Mouse (Mus musculus) olfactory bulb, adult 2 months (tissue): ENCODE results near the gene Col18a1. TPM values are rescaled to one million over a fixed set of nuclear protein-coding genes. Genes with fewer than 3 reads are reported as not detected.
A peak's percentile ranks its signal among the peaks of the same experiment; 100 is the strongest.

Experiments
- H3K27ac ChIP-seq: fragments of 200-500 bp; 2 replicates; pipeline ENCODE4 v1.5.1; 2012; ENCODE audit warnings: low read depth, low read length; ENCODE audit not compliant: insufficient read depth
- H3K4me1 ChIP-seq: fragments of 200-500 bp; 2 replicates; pipeline ENCODE4 v1.6.1; 2012; ENCODE audit warnings: low read length; ENCODE audit not compliant: control insufficient read depth, insufficient read depth
- H3K4me3 ChIP-seq: fragments of 200-500 bp; 2 replicates; pipeline ENCODE4 v1.5.1; 2012; ENCODE audit warnings: mild to moderate bottlenecking, low read depth, low read length, moderate library complexity; ENCODE audit not compliant: insufficient read depth
- CTCF ChIP-seq: fragments of 200-500 bp; IDR thresholded peaks from 2 replicates; pipeline ENCODE4 v1.5.1; 2012; ENCODE audit warnings: low read depth, mild to moderate bottlenecking, low read length, moderate library complexity; ENCODE audit not compliant: insufficient read depth
- POLR2A ChIP-seq: fragments of 200-500 bp; IDR thresholded peaks from 2 replicates; pipeline ENCODE4 v1.6.1; 2012; ENCODE audit warnings: mild to moderate bottlenecking, low read depth, low read length, moderate library complexity; ENCODE audit not compliant: insufficient read depth
- WGBS: fragments of 180-500 bp; shearing (Covaris S2); methylation state at CpG from one replicate; pipeline ENCODE4 v1.1.7; 2018; 5-methylcytosine and 5-hydroxymethylcytosine counted together
- polyA plus RNA-seq: library from polyadenylated mRNA; stranded (reverse); fragments of >200 nt; gene quantifications from 2 replicates; pipeline ENCODE4 v1.2.4, GENCODE M21; 2012; ENCODE audit warnings: low replicate concordance; ENCODE audit not compliant: missing spikeins, insufficient read depth, insufficient read length

Col18a1 gene
- polyA plus RNA-seq, 1 experiment, result not detected

DNA sequence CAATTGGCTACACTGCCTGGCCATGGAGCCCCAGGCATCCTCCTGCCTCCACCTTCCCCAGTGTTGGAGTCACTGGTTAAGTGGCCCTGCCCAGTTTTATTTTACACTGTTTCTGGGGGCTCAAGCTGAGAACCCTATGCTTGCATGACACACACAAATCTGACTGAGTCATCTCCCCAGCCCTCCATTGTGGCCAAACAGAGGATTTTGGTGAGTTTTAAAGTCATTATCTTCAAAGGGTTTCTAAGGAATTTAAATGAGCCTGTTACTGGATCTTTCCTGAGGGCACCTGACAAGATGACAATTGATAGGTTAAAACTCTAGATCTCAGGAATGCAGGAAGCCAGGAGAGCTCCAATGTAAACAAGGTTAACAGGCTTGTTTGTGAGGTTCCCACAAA, 27.1 kb upstream of the Col18a1 start:
- H3K4me1 ChIP-seq, result peaks cover 7% of the 10 kb centered on the region; the same call in 1 of the 2 replicates
- H3K27ac ChIP-seq, result no peak overlapping the region
- TF ChIP-seq POLR2A (no peak), CTCF (no peak)
- no peak overlapping the region for H3K4me3 ChIP-seq

DNA sequence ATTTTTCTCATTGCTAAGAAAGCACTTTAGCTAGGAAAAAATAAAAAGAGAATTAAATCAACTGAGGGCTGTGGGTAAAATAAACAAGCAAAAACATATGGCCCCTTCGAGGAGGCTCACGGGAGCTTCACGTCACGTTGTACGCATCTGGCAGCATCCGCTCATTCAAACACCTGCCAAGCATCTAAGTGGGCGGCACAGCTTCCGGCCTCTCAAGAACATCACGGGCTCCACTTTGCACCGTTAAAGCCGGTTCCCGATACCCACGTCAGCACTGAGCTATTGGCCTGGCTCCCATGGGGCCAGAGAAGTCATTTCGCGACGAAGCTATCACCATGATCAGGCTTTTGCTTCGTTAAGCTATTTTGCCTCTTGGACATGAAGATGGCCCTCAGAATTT, 26.4 kb upstream of the Col18a1 start:
- Histone ChIP-seq H3K4me1 (peaks cover 7% of the 10 kb centered on the region; the same call in 1 of the 2 replicates), H3K27ac (no peak overlapping the region), H3K4me3 (no peak overlapping the region)
- 78% methylated on average over 17 of the region's 17 CpGs for WGBS
- no peak for TF ChIP-seq CTCF
- TF ChIP-seq POLR2A, result no peak

DNA sequence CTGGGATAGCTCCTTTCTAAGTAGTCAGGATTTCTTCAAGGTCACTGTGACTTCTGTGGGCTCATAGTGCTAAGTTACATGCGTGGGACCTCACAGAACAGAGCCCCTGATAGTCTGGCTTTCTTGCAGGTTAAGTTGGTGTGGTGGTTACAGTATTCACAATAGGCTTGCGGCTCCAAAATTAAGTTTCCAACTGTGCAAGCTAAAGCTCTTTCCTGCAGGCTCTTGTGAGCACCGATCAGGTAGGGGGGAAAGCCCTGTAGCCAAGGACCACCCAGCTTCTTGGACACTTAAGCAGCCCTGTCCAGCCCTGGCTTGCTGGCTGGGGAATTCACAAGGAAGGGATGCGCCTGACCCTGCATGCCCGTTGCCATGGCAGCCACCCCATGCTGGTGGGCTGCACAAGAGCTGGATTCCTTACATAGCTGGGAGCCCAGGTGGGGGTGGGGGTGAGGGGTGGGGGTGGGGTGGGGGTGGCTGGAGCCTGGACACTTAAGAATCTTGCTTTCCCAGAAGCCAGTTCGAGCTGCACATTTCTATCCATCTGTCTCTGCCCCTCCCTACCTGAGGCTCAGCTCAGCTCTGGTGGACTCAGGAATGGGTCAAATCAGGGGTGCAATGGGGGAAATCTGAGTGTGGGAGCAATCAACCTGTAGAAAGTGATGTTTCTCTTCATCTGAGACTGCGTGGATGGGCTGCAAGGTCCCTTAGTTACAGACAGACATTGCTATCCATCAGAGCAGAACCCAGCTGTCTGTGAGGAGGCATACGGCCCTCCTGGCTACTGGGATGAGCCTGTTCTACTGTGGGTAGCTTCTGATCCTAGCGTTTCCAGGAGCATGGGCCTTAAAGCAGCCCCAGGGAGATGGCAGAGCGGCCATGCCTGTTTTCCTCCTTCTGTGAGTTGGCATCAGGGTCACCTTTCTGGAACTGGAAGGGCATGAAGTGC, 24.9 kb upstream of the Col18a1 start:
- TF ChIP-seq CTCF (no peak), POLR2A (no peak)
- no peak overlapping the region for H3K4me3 ChIP-seq
- H3K27ac ChIP-seq, result no peak overlapping the region
- WGBS, result 50% methylated on average over 10 of the region's 10 CpGs
- H3K4me1 ChIP-seq, result peaks cover 7% of the 10 kb centered on the region; the same call in 1 of the 2 replicates

DNA sequence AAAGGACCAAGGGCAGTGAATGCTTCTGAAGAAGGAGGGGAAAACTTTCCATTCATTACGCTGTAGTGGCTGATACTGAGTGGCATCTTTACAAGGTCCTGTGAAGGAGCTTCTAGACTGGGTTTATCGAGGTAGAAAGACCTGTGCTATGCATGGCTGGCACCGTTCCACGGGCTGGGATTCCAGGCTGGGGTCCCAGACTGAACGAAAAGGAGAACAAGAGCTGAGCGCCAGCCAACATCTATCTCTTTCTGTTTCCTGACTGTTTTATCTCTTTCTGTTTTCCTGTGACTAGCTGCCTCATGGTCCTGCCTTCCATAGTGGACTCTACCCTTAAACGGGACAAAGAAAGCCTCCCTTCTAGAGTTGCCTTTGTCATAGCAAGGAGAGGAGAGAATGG, 21.1 kb upstream of the Col18a1 start:
- Histone ChIP-seq H3K4me1 (peaks cover 7% of the 10 kb centered on the region; the same call in 1 of the 2 replicates), H3K4me3 (no peak overlapping the region), H3K27ac (no peak overlapping the region)
- TF ChIP-seq CTCF, result no peak
- TF ChIP-seq POLR2A, result no peak
- 58% methylated on average over 7 of the region's 7 CpGs for WGBS

DNA sequence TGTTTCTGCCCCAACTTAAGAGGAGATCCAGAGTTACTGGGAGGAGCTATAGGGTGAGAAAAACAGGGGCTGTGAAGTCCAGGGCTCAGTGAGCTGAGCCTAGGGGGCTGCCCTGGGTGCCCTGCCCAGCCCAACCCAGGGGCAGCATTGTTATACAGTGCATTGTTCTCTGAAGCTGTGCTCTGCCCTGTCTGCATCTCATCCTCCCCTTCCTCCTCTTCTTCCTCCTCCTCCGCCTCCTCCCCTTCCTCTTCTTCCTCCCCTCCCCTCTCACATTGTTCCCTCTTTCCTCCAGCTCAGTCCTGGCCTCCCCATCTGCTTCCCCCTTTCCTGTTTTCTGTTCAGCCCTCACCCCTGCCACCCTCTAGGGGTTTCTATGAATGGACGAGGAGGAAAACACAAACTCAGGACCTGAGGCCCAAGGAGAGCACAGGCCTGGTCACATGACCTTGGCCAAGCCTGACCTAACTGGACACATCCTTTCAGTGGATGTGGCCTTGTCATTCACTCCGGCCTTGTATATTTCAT, 16.5 kb upstream of the Col18a1 start:
- WGBS, result 70% methylated on average over 3 of the region's 3 CpGs

DNA sequence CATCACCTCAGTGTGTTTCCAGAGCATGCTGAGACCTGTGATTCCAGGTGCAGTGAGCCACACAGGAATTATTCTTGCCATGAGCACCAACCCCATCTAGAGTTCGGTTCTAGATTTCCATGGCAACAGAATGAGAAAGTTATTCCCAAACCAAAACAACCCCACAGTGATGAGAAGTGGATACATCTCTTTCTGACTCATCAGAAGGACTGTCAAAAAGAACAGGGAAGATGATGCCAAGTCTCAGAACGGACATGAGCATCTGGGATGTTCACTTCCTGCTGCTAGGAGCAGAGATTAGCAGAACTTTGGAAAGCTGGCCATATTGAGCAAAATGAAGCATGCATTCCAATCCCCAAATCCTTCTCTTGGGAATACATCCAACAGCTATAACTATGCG, 13.8 kb upstream of the Col18a1 start:
- H3K4me3 ChIP-seq, result no peak overlapping the region
- H3K4me1 ChIP-seq, result no peaks in the 10 kb centered on the region
- no peak for TF ChIP-seq CTCF
- TF ChIP-seq POLR2A, result no peak
- H3K27ac ChIP-seq, result no peak overlapping the region
- WGBS, result 85% methylated on average over 3 of the region's 3 CpGs

More for the DNA sequence above, 16.5 kb upstream of the Col18a1 start:
- no peak for TF ChIP-seq CTCF
- no peak for TF ChIP-seq POLR2A
- Histone ChIP-seq H3K4me1 (no peaks in the 10 kb centered on the region), H3K4me3 (no peak overlapping the region), H3K27ac (no peak overlapping the region)

DNA sequence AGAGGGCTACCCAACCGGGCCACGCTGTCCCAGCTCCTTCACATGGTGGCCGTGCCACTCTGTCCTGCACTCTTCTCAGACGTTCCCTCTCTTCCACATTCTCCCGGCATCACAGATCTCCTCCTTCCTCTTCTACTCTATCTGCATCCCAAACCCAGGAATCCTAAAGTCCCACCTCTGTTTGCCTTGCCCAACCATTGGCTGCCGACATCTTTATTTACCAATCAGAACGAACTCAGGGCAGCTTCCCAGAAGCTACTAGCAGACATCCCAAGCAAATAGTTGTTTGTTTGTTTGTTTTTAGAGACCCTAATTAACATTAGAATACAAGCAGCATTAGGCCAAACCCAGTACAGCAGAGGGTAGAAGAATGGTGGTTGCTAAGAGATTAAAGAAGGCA, 12.3 kb upstream of the Col18a1 start:
- no peak for TF ChIP-seq POLR2A
- no peak for TF ChIP-seq CTCF
- WGBS, result 83% methylated on average over 7 of the region's 7 CpGs
- Histone ChIP-seq H3K4me3 (no peak overlapping the region), H3K4me1 (no peaks in the 10 kb centered on the region), H3K27ac (no peak overlapping the region)

DNA sequence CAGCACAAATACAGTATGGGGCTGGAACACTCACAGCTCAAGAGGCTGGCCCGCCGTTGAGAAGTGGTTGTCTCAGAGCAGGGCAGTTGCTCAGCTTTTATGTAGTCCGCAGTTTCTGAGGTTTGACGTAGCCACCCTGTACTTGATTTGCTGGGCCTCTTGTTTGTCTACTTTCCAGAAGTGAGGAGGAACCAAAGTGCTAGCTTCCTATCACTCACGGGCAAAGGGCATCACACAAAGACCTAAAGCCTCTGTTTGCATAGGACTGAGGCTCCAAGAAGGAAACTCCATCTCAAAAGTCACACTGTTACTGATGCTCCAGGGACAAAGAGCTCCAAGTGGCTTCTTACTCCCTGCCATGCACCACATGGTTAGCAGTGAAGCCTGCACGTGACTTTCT, 4.1 kb upstream of the Col18a1 start:
- Histone ChIP-seq H3K4me3 (no peak overlapping the region), H3K27ac (no peak overlapping the region), H3K4me1 (peaks cover 12% of the 10 kb centered on the region)
- WGBS, result 95% methylated on average over 6 of the region's 6 CpGs
- TF ChIP-seq CTCF (no peak), POLR2A (no peak)

DNA sequence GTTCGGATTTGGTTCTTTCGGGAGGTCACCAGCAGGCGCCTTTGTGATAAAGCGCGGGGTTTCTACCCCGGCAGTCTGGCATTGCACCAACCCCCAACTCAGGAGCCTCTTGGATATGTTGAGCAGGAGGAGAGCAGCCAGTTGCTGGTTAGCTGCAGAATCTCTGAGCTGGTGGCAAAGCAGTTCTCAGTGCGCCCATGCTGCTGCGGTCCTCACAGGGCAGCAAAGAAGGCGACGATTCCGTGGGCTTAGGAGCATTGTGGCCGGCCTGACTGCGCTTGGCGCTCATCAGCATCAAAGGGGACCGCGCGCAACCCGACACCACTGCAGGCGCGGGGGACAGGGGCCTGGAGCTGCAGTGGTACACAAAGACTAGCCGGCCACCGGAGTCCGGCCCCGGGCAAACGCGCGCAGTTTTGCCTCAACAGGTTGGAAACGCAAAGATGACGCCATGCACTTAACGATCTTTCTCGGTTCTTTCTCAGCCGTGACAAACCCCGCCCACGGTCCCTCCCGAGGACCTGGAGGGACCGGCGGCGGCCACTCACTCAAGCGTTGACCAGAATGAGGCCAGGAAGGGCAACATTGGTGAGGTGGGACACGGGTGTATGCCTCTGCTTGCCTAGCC, 916 bp downstream of the Col18a1 start:
- peak overlapping the region; percentile 30 for H3K4me3 ChIP-seq

More for the DNA sequence above, 916 bp downstream of the Col18a1 start:
- H3K27ac ChIP-seq, result no peak overlapping the region
- H3K4me1 ChIP-seq, result peaks cover 16% of the 10 kb centered on the region
- TF ChIP-seq POLR2A (no peak), CTCF (no peak)
- 2% methylated on average over 40 of the region's 40 CpGs for WGBS
